Mouse (Mus musculus): ENCODE results near the gene Atp5j. TPM values are rescaled to one million over a fixed set of nuclear protein-coding genes. Genes with fewer than 3 reads are reported as not detected.

Gene Atp5j
- total and polyA plus RNA-seq, 3 experiments: 53.3 to 375 (median 150) TPM

DNA sequence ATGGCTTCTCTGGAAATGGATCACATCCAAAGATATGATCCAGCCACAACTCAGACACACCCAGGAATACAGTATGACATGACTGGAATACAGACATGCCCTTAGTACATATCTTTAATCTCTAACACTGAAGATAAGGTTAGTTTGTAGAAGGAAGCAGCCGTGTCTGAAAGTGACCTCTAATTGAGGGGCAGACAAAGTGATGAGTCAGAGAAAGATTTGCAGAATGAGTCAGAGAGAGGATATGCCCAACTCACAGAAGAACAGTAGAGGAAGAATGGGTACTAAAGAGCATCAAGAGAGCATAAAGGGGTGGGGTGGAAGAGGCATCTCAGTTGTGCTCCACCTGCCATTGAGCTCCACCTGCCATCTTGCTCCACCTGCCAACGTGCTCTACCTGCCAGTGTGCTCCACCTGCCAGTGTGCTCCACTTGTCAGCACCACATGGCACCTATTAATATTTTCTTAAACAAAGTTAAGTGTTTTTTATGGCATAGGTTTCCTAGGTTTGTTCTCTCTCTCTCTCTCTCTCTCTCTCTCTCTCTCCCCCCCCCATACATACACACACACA lies 44.7 kb downstream of the Atp5j start:
- DNase-seq (ENCODE audit: low spot score): no peak
- TF ChIP-seq CTCF (IDR thresholded peaks at IDR 0.05; ENCODE audit: low read depth, low read length): no peak
- no peak for TF ChIP-seq TAL1 (conservative IDR thresholded peaks at IDR 0.05; ENCODE audit: low read depth, low read length)
- TF ChIP-seq GATA1 (IDR thresholded peaks at IDR 0.05; ENCODE audit: borderline replicate concordance, low read length): no peak
- no peak for TF ChIP-seq POLR2AphosphoS5 (IDR thresholded peaks at IDR 0.05; ENCODE audit: insufficient replicate concordance, low read depth, low read length)
- no peak for TF ChIP-seq GATA2 (IDR thresholded peaks at IDR 0.05; ENCODE audit: borderline replicate concordance, low read depth, low read length)
- Histone ChIP-seq H3K4me3 (ENCODE audit: low read depth, low read length) (no peak overlapping the region), H3K4me1 (ENCODE audit: insufficient read depth, low read depth, low read length) (no peaks in the 10 kb centered on the region), H3K36me3 (replicated peaks) (no peaks in the 10 kb centered on the region), H3K9me3 (replicated peaks) (peaks cover 3% of the 10 kb centered on the region), H3K27me3 (ENCODE audit: insufficient read depth, low read length) (no peaks in the 10 kb centered on the region)
- ATAC-seq (ENCODE audit: extremely low read depth, insufficient number of reproducible peaks, low FRiP score, poor library complexity, severe bottlenecking): no peak

DNA sequence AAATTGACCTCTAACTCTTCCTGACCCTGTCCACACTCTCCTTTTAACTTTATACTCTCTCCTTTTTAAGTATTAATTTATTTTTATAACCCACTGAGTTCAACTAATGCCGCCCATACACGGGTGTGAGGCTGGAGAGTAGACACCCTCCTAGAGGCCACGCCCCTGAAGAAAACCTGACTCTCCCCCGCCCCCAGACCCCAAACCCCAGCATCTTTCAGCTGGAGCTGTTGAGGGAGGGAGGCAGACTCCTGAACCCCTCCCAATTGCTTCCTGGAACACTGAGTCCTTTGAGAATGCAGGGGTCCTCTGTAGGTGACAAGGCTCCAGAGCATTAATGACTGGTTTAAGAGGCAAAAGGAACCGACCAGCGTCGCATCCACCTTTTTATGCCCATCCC lies 50.5 kb downstream of the Atp5j start:
- no peaks in the 10 kb centered on the region for H3K27me3 ChIP-seq (ENCODE audit: insufficient read depth, low read length)
- H3K4me3 ChIP-seq (ENCODE audit: low read depth, low read length): no peak overlapping the region
- TF ChIP-seq POLR2AphosphoS5 (IDR thresholded peaks at IDR 0.05; ENCODE audit: insufficient replicate concordance, low read depth, low read length) (no peak), GATA1 (IDR thresholded peaks at IDR 0.05; ENCODE audit: borderline replicate concordance, low read length) (no peak), TAL1 (conservative IDR thresholded peaks at IDR 0.05; ENCODE audit: low read depth, low read length) (no peak), CTCF (IDR thresholded peaks at IDR 0.05; ENCODE audit: low read depth, low read length) (no peak), GATA2 (IDR thresholded peaks at IDR 0.05; ENCODE audit: borderline replicate concordance, low read depth, low read length) (no peak)
- DNase-seq (ENCODE audit: low spot score) (no peak), ATAC-seq (ENCODE audit: extremely low read depth, insufficient number of reproducible peaks, low FRiP score, poor library complexity, severe bottlenecking) (no peak)
- H3K9me3 ChIP-seq (replicated peaks): no peaks in the 10 kb centered on the region
- no peaks in the 10 kb centered on the region for H3K36me3 ChIP-seq (replicated peaks)
- H3K4me1 ChIP-seq (ENCODE audit: insufficient read depth, low read depth, low read length): no peaks in the 10 kb centered on the region

DNA sequence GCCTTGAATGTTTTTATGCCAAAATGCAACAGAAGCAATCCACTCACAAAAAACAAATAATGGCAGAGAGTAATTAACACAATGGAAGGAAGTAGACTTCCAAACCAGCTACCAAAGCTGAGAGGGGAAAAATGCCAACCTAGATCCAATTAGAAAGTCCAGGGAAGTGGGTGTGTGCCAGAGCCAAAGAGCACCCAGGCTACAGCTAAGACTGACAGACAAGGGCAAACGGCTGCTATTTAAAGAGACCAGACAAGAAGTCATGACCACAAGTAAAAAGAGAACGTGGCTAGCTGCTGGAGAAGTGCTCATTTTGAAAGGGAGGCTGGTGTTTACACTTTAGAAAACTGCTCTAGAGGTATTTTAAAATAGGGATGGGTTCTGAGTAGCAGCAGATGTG lies 52.1 kb downstream of the Atp5j start:
- Histone ChIP-seq H3K27me3 (ENCODE audit: insufficient read depth, low read length) (no peaks in the 10 kb centered on the region), H3K4me1 (ENCODE audit: insufficient read depth, low read depth, low read length) (no peaks in the 10 kb centered on the region), H3K4me3 (ENCODE audit: low read depth, low read length) (no peak overlapping the region), H3K36me3 (replicated peaks) (no peaks in the 10 kb centered on the region), H3K9me3 (replicated peaks) (no peaks in the 10 kb centered on the region)
- no peak for ATAC-seq (ENCODE audit: extremely low read depth, insufficient number of reproducible peaks, low FRiP score, poor library complexity, severe bottlenecking)
- DNase-seq (ENCODE audit: low spot score): no peak
- no peak for TF ChIP-seq TAL1 (conservative IDR thresholded peaks at IDR 0.05; ENCODE audit: low read depth, low read length)
- TF ChIP-seq GATA1 (IDR thresholded peaks at IDR 0.05; ENCODE audit: borderline replicate concordance, low read length): no peak
- TF ChIP-seq CTCF (IDR thresholded peaks at IDR 0.05; ENCODE audit: low read depth, low read length): no peak
- no peak for TF ChIP-seq GATA2 (IDR thresholded peaks at IDR 0.05; ENCODE audit: borderline replicate concordance, low read depth, low read length)
- TF ChIP-seq POLR2AphosphoS5 (IDR thresholded peaks at IDR 0.05; ENCODE audit: insufficient replicate concordance, low read depth, low read length): no peak

DNA sequence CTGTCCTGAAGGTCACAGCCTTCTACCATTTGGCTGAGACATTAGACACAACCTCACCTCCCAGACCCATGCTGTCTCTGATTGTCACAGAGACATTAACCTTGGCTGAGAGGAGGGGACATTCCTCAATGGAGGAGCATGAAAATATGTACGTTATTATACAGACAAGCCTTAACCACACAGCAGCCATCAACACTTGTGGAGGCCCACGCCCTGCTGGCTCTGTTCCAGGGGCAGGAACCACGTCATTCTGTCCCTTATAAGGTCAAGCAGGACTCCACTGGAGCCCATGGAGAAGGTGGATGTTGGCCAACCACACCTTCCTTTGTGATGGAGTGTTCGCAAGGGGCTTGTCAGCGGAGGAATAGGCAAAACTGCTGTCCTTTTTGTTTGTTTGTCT lies 55.7 kb downstream of the Atp5j start:
- TF ChIP-seq TAL1 (conservative IDR thresholded peaks at IDR 0.05; ENCODE audit: low read depth, low read length) (no peak), CTCF (IDR thresholded peaks at IDR 0.05; ENCODE audit: low read depth, low read length) (no peak), GATA2 (IDR thresholded peaks at IDR 0.05; ENCODE audit: borderline replicate concordance, low read depth, low read length) (no peak), GATA1 (IDR thresholded peaks at IDR 0.05; ENCODE audit: borderline replicate concordance, low read length) (no peak), POLR2AphosphoS5 (IDR thresholded peaks at IDR 0.05; ENCODE audit: insufficient replicate concordance, low read depth, low read length) (no peak)
- no peak overlapping the region for H3K4me3 ChIP-seq (ENCODE audit: low read depth, low read length)
- no peaks in the 10 kb centered on the region for H3K4me1 ChIP-seq (ENCODE audit: insufficient read depth, low read depth, low read length)
- no peaks in the 10 kb centered on the region for H3K36me3 ChIP-seq (replicated peaks)
- 0 out of 2 replicates have a peak, but pooled peaks cover 3% of the 10 kb centered on the region for H3K9me3 ChIP-seq (replicated peaks)
- no peaks in the 10 kb centered on the region for H3K27me3 ChIP-seq (ENCODE audit: insufficient read depth, low read length)
- ATAC-seq (ENCODE audit: extremely low read depth, insufficient number of reproducible peaks, low FRiP score, poor library complexity, severe bottlenecking) (no peak), DNase-seq (ENCODE audit: low spot score) (no peak)

DNA sequence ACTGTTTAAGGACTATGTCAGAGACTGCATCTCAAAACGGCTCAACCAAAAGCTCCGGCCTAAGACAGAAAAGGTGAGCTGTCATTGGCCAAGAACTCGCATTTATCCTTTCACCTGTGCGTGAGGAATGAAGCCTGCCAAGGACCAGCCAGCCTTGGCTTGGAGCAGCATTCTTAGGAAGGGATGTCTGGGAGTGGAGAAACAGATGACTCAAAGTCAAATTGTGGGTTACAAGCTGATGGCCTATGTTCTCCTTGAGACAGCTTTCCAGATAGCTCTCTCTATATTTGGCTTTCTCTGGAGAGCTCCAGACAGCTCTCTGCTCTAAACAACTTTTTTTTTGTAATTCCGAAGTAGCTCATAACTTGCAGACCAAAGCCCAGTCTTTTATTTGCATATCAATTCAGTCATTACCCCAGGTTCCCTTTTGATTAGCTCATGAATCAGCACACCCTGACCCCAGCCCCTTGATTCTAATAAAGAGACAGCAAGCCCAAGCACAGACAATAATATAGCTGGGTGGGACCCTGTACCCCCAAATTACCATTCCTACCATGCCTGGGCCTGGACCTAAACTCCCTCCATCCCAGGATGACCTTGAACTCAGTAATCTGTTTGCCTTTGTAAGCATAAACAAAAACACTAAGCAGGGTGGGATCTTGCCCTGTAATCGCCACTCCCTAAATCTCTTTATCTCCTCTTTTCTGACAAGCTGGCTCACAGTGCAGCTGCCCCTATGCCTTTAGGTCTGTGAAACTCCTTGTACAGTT lies 56.4 kb downstream of the Atp5j start:
- H3K4me1 ChIP-seq (ENCODE audit: insufficient read depth, low read depth, low read length): no peaks in the 10 kb centered on the region
- H3K27me3 ChIP-seq (ENCODE audit: insufficient read depth, low read length): no peaks in the 10 kb centered on the region; the same call in 1 of the 2 replicates

DNA sequence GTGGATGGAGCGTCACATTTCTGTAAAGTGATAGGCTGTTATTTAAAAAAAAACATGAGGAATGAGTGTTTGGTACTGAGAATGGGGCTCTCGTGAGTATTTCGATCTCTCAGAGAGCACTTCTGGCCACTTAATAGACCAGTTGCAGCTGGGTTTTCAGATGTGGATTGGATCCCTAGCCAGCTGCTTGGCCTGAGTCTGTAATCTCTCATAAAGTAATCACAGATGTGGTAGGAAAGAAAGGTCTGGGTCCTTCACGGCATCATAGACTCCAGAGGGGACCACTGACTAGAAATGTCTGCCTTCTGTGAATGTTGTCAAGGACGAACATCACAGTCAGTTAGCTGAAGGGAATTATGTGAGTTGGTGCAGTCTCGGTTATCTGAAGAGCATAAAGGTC lies 57.0 kb downstream of the Atp5j start:
- Histone ChIP-seq H3K27me3 (ENCODE audit: insufficient read depth, low read length) (no peaks in the 10 kb centered on the region; the same call in 1 of the 2 replicates), H3K9me3 (replicated peaks) (peaks cover 11% of the 10 kb centered on the region), H3K4me1 (ENCODE audit: insufficient read depth, low read depth, low read length) (no peaks in the 10 kb centered on the region), H3K4me3 (ENCODE audit: low read depth, low read length) (no peak overlapping the region), H3K36me3 (replicated peaks) (no peaks in the 10 kb centered on the region)
- no peak for ATAC-seq (ENCODE audit: extremely low read depth, insufficient number of reproducible peaks, low FRiP score, poor library complexity, severe bottlenecking)
- no peak for DNase-seq (ENCODE audit: low spot score)
- TF ChIP-seq GATA1 (IDR thresholded peaks at IDR 0.05; ENCODE audit: borderline replicate concordance, low read length) (no peak), TAL1 (conservative IDR thresholded peaks at IDR 0.05; ENCODE audit: low read depth, low read length) (no peak), POLR2AphosphoS5 (IDR thresholded peaks at IDR 0.05; ENCODE audit: insufficient replicate concordance, low read depth, low read length) (no peak), GATA2 (IDR thresholded peaks at IDR 0.05; ENCODE audit: borderline replicate concordance, low read depth, low read length) (no peak), CTCF (IDR thresholded peaks at IDR 0.05; ENCODE audit: low read depth, low read length) (no peak)

More for the DNA sequence above, 56.4 kb downstream of the Atp5j start:
- Histone ChIP-seq H3K9me3 (replicated peaks) (peaks cover 8% of the 10 kb centered on the region), H3K4me3 (ENCODE audit: low read depth, low read length) (no peak overlapping the region), H3K36me3 (replicated peaks) (no peaks in the 10 kb centered on the region)
- TF ChIP-seq GATA2 (IDR thresholded peaks at IDR 0.05; ENCODE audit: borderline replicate concordance, low read depth, low read length): no peak
- no peak for TF ChIP-seq POLR2AphosphoS5 (IDR thresholded peaks at IDR 0.05; ENCODE audit: insufficient replicate concordance, low read depth, low read length)
- TF ChIP-seq CTCF (IDR thresholded peaks at IDR 0.05; ENCODE audit: low read depth, low read length): no peak
- TF ChIP-seq GATA1 (IDR thresholded peaks at IDR 0.05; ENCODE audit: borderline replicate concordance, low read length): no peak
- no peak for TF ChIP-seq TAL1 (conservative IDR thresholded peaks at IDR 0.05; ENCODE audit: low read depth, low read length)
- DNase-seq (ENCODE audit: low spot score) (no peak), ATAC-seq (ENCODE audit: extremely low read depth, insufficient number of reproducible peaks, low FRiP score, poor library complexity, severe bottlenecking) (no peak)

Other genes with a start within 250 kb of the Atp5j start
- 49.4 and 52.8 TPM in 2 replicates for gene Mrpl39, start 99.9 kb downstream of the Atp5j start, total RNA-seq (2014; fragmentation: Nextera tagmentation)
- gene Mrpl39, start 99.9 kb downstream of the Atp5j start, total RNA-seq (2017): 57.3 and 62.0 TPM in 2 replicates
- 166 and 169 TPM in 2 replicates for gene Mrpl39, start 99.9 kb downstream of the Atp5j start, polyA plus RNA-seq (2012)
- gene Jam2, start 61.5 kb downstream of the Atp5j start, total RNA-seq (2014; fragmentation: Nextera tagmentation): not detected in 2 replicates
- gene Jam2, start 61.5 kb downstream of the Atp5j start, total RNA-seq (2017): 0.06 and 0.38 TPM in 2 replicates
- not detected in 2 replicates for gene Jam2, start 61.5 kb downstream of the Atp5j start, polyA plus RNA-seq (2012)
- 127 and 162 TPM in 2 replicates for gene Gabpa, start 700 bp downstream of the Atp5j start, total RNA-seq (2014; fragmentation: Nextera tagmentation)
- gene Gabpa, start 700 bp downstream of the Atp5j start, total RNA-seq (2017): 69.1 and 80.6 TPM in 2 replicates
- gene Gabpa, start 700 bp downstream of the Atp5j start, polyA plus RNA-seq (2012): 5.8 and 6.2 TPM in 2 replicates